Mouse (Mus musculus) kidney, postnatal 0 days (tissue): ENCODE results near the gene Mlxipl. TPM values are rescaled to one million over a fixed set of nuclear protein-coding genes. Genes with fewer than 3 reads are reported as not detected.

ENCODE experiments used
- ATAC-seq: fragments of 200-750 bp; cut with Nextera tagmentation; replicated peaks from 2 replicates; pipeline ENCODE4 v1.8.0; 2017; ENCODE audit warnings: low read depth, moderate number of reproducible peaks, moderate TSS enrichment, moderate library complexity; ENCODE audit not compliant: low FRiP score
- DNase-seq: peaks from one replicate; pipeline ENCODE4 v3.0.0-alpha.2; 2016; ENCODE audit warnings: low spot score
- H3K27ac ChIP-seq: fragments of 300-500 bp; sonication (generic); 2 replicates; pipeline ENCODE4 v1.5.1; 2014; ENCODE audit warnings: mild to moderate bottlenecking
- H3K27me3 ChIP-seq: fragments of 300-500 bp; sonication (generic); 2 replicates; pipeline ENCODE4 v1.6.1; 2014; ENCODE audit warnings: low read length, mixed read lengths; ENCODE audit not compliant: insufficient read depth
- H3K36me3 ChIP-seq: fragments of 300-500 bp; sonication (generic); 2 replicates; pipeline ENCODE4 v1.6.1; 2014; ENCODE audit warnings: low read length, mixed read lengths; ENCODE audit not compliant: insufficient read depth
- H3K4me1 ChIP-seq: fragments of 300-500 bp; sonication (generic); replicated peaks from 2 replicates; pipeline ENCODE4 v1.6.1; 2014; ENCODE audit warnings: antibody characterized with exemption, low read length, mixed read lengths; ENCODE audit not compliant: insufficient read depth
- H3K4me2 ChIP-seq: fragments of 300-500 bp; sonication (generic); 2 replicates; pipeline ENCODE4 v1.6.1; 2014; ENCODE audit warnings: mild to moderate bottlenecking, low read length, moderate library complexity, mixed read lengths
- H3K4me3 ChIP-seq: fragments of 300-500 bp; sonication (generic); replicated peaks from 2 replicates; pipeline ENCODE4 v1.5.1; 2014; ENCODE audit warnings: low read depth, low read length
- H3K9ac ChIP-seq: fragments of 300-500 bp; sonication (generic); 2 replicates; pipeline ENCODE4 v1.6.1; 2014; ENCODE audit warnings: low read depth, low read length
- H3K9me3 ChIP-seq: fragments of 300-500 bp; sonication (generic); replicated peaks from 2 replicates; pipeline ENCODE4 v1.6.1; 2016; ENCODE audit warnings: low read length, inconsistent platforms, mixed read lengths
- CTCF ChIP-seq: IDR thresholded peaks from 2 replicates; pipeline ENCODE4 v1.5.1; 2016; ENCODE audit warnings: antibody characterized with exemption, low read depth, mild to moderate bottlenecking, moderate library complexity
- WGBS: fragments of 180-500 bp; shearing (Covaris S2); extraction: QIAGEN DNeasy Blood & Tissue Kit; methylation state at CpG from one replicate; pipeline ENCODE4 v1.1.7; 2014; 5-methylcytosine and 5-hydroxymethylcytosine counted together
- polyA plus RNA-seq: library from polyadenylated mRNA; unstranded; fragments of >200 nt; fragmentation: Nextera tagmentation; extraction: Ambion mirVana; gene quantifications from 2 replicates; pipeline ENCODE4 v1.2.1, GENCODE M21; 2015

The Mlxipl gene
- polyA plus RNA-seq, 1 experiment from 2014 or later, result 6.5 TPM

DNA sequence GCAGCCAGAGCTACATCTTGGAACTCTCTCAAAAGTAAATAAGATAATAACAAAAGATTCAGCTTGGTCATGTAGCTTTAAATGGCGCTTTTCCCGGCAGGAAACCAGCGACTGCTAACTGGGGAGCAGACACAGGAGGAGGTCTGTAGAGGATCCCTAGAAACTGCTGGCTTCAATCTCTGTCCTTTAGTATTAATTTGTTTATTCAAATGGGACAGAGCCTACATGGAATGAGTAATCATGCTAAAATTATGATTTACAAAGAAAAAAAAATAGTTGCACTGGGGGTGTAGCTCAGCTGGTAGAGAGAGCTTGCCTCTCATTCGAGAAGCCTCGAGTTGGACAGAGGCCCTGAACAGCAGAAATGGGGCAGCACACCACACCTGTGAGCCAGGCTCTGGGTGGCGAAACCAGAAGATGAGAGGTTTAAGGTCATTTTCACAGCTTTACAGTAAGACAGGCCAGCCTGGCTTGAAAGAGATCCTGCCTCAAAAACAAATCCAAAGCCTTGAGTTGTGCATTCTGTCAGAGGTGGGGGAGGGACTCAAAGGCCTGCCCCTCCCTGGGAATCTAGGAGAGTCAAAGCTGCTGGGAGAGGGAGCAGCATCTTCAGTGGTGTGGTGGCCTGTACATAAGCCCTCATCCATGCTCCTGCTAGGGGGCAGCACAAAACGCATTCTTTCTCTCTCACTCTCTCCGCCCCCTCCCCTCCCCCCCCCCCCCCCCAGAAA lies 93.6 kb downstream of the Mlxipl start:
- H3K4me2 ChIP-seq, result no peak overlapping the region
- H3K9ac ChIP-seq, result no peak overlapping the region
- H3K9me3 ChIP-seq, result no peaks in the 10 kb centered on the region
- no peak overlapping the region for H3K4me3 ChIP-seq
- DNase-seq, result peak; percentile 66
- no peak; the same call in 1 of the 2 replicates for TF ChIP-seq CTCF
- WGBS, result 57% methylated on average over 8 of the region's 8 CpGs
- H3K27ac ChIP-seq, result peak overlapping the region; percentile 51
- H3K4me1 ChIP-seq, result no peaks in the 10 kb centered on the region
- H3K36me3 ChIP-seq, result peaks cover 41% of the 10 kb centered on the region
- no peaks in the 10 kb centered on the region for H3K27me3 ChIP-seq
- ATAC-seq, result no peak

DNA sequence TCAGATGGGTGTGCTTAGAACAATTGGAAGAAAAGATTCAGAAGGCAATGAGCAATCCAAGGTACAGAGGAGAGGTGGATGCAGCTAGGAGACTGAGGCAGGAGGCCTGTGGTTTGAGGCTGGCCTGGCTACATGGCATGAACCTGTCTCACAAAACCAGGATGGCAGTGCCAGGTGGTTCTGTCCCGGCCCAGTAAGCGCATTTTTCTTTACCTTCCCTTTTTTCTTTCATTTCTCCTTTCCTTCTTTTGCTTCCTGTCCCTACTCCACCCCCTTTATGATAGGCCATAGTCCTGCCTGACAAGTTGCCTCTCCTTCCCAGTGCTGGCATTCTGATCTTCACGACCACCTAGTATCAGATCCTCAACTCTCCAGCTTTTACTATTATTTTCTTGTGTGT lies 95.3 kb downstream of the Mlxipl start:
- 97% methylated on average over 3 of the region's 3 CpGs for WGBS
- H3K9me3 ChIP-seq, result no peaks in the 10 kb centered on the region

DNA sequence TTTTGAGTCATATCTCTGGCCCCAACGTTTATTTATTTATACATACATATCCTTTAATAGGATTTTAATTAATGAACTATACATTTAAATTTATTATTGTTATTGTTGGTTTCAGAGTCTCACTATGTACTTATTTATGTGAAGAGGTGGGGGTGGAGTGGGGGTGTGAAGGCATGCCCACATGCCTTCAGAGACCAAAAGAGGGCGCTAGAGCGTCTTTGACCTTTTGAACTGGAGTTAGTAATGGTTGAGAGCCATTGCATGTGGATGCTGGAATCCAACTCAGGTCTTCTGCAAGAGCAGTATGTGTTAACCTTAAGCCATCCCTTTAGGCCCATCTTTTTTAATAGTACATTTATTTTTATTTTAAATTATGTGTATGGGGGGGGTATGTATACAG lies 95.9 kb downstream of the Mlxipl start:
- H3K4me2 ChIP-seq, result no peak overlapping the region
- H3K27ac ChIP-seq, result no peak overlapping the region
- peaks cover 19% of the 10 kb centered on the region for H3K36me3 ChIP-seq
- ATAC-seq (no peak), DNase-seq (no peak)
- TF ChIP-seq CTCF, result peak; percentile 42; the same call in 1 of the 2 replicates
- peaks cover 12% of the 10 kb centered on the region for H3K4me1 ChIP-seq
- H3K9me3 ChIP-seq, result no peaks in the 10 kb centered on the region
- H3K9ac ChIP-seq, result no peak overlapping the region
- H3K4me3 ChIP-seq, result no peak overlapping the region
- WGBS, result 41% methylated on average over 3 of the region's 3 CpGs
- no peaks in the 10 kb centered on the region for H3K27me3 ChIP-seq

More for the DNA sequence above, 95.3 kb downstream of the Mlxipl start:
- peaks cover 12% of the 10 kb centered on the region for H3K4me1 ChIP-seq
- no peak overlapping the region for H3K4me3 ChIP-seq
- H3K36me3 ChIP-seq, result peaks cover 25% of the 10 kb centered on the region
- H3K4me2 ChIP-seq, result no peak overlapping the region
- no peak for TF ChIP-seq CTCF
- no peak for ATAC-seq
- no peaks in the 10 kb centered on the region for H3K27me3 ChIP-seq
- H3K27ac ChIP-seq, result no peak overlapping the region
- no peak overlapping the region for H3K9ac ChIP-seq
- no peak for DNase-seq

GRCm38 (mm10) chr5:135186231-135186620 lies 96.5 kb downstream of the Mlxipl start:
- peak overlapping the region; percentile 96 for H3K27ac ChIP-seq
- H3K9me3 ChIP-seq, result no peaks in the 10 kb centered on the region
- no peak; the same call in 1 of the 2 replicates for ATAC-seq
- H3K4me3 ChIP-seq, result peak overlapping the region; percentile 99
- no peak for DNase-seq
- WGBS, result 23% methylated on average over 10 of the region's 10 CpGs
- TF ChIP-seq CTCF, result no peak
- H3K4me1 ChIP-seq, result peaks cover 12% of the 10 kb centered on the region
- H3K4me2 ChIP-seq, result peak overlapping the region; percentile 71
- H3K9ac ChIP-seq, result peak overlapping the region; percentile 89
- peaks cover 13% of the 10 kb centered on the region for H3K36me3 ChIP-seq
- H3K27me3 ChIP-seq, result no peaks in the 10 kb centered on the region

GRCm38 (mm10) chr5:135186621-135187348 lies 97.1 kb downstream of the Mlxipl start, which contains the start of gene Baz1b:
Gene Baz1b (plus strand): TSS chr5:135187264.
- WGBS, result under 1% methylated on average over 54 of the region's 57 CpGs
- H3K9me3 ChIP-seq, result no peaks in the 10 kb centered on the region
- peaks cover 10% of the 10 kb centered on the region for H3K36me3 ChIP-seq
- peak within 1 kb of the TSS; percentile 71 for H3K4me2 ChIP-seq
- peak; percentile 95 for ATAC-seq
- H3K4me1 ChIP-seq, result peaks cover 12% of the 10 kb centered on the region
- peak; percentile 33; the same call in 1 of the 2 replicates for TF ChIP-seq CTCF
- H3K27me3 ChIP-seq, result no peaks in the 10 kb centered on the region
- peak within 1 kb of the TSS; percentile 99 for H3K4me3 ChIP-seq
- H3K9ac ChIP-seq, result peak within 1 kb of the TSS; percentile 89
- DNase-seq, result peak; percentile 99
- peak within 1 kb of the TSS; percentile 96 for H3K27ac ChIP-seq
